Mouse (Mus musculus) urinary bladder, postnatal 25 days (tissue): ENCODE measurements around the gene Mapkapk2.
"Not testable (repeated sequence)": the region's sequence is repeated elsewhere in the genome, so short reads cannot be mapped to it uniquely, and the experiment has no call there.

Experiments
- DNase-seq: peaks from one replicate; pipeline ENCODE4 v3.0.0; 2022; ENCODE audit warnings: low spot score

Gene Mapkapk2

GRCm38 (mm10) chr1:131049361-131049806 is 48.2 kb downstream of the Mapkapk2 start:
- no peak for DNase-seq

DNA sequence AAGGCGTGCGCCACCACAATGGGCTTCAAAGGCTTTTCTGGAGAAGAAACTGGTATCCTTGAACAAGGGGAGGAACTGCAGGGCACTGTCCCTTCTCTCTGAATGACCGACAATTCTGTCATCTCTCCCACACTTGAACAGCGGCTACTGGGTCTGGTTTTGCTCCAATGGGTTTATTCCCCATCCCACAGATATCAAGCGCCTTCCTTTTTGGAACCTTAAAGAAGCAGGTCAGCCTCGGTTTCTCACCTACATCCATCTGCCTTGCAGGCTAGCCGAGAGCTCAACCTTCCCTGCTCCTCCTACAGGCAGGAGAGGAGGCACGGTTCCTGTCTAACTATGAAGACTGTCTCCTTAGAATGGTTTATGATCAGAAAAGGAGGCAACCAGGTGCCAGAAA is 48.7 kb downstream of the Mapkapk2 start:
- no peak for DNase-seq

DNA sequence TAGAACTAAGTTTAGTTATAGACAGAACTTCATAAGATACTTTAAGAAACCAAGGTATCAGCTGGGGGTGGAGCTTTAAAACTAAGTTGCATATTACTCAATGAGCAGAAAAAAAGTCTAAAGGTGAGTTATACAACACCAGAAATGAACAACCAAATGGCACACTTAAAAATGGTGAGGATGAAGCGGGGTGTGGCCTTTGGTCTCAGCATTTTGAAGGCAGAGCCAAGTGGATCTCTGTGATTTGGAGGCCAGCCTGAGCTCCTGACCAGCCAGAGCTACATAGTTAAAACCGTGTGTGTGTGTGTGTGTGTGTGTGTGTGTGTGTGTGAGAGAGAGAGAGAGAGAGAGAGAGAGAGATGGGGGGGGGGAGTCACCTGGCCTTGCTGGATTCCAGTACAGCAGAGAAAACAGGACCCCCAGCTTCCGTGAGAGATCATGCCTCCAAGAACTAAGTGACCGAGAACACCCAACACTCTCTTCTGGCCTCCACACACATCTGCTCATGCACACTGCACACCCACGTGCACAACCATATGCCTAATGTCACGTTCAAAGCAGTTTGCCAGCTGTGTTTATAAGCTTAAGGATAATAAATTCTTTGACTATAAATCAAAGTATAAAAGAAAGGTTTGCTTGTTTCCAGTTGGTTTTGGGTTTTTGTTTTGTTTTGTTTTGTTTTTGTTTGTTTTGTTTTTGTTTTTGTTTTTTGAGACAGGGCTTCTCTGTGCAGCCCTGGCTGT is 49.3 kb downstream of the Mapkapk2 start:
- DNase-seq, result no peak

- no peak for DNase-seq
Observed at GRCm38 (mm10) chr1:131046607-131047006, 51.0 kb downstream of the Mapkapk2 start.

GRCm38 (mm10) chr1:131045723-131046355 is 51.8 kb downstream of the Mapkapk2 start:
- DNase-seq, result no peak

- DNase-seq, result no peak
Observed at GRCm38 (mm10) chr1:131043636-131044035, 54.0 kb downstream of the Mapkapk2 start.

DNA sequence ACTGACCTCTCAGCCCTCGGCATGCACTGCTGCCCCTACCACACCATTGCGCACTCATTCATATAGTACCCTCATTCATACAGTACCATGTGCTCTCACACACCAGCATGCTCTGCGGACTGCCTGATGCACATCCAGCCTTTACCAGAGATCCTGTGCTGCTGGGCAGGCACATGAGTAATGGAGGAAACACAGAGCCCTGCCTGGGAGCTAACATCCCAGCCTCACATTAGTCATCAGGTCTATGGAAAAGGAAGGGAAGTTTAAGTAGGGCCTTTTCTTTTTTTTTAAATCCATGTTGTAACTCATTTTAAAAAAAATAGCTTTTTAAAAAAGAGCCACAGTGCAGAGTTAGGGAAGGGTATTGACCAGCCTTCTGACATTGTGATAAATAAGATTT is 54.9 kb downstream of the Mapkapk2 start:
- no peak for DNase-seq

DNA sequence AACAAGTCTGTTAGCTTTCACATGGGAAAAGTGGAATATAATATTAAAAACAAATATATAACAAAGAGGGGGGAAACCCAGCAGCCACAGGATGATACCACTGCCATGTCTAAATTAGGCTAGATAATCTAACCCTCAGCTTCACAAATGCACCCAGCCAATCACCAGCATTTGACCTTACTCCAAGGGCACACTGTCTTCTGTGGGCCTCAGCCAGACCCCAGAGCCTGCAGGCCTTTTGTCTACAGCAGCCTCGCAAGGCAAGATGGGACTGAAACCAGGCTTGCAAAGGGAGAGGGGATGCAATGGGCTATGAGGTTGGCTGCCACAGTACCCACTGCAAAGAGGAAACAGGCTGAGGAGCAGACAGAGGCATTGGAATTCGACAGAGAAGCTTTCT is 55.4 kb downstream of the Mapkapk2 start:
- no peak for DNase-seq

DNA sequence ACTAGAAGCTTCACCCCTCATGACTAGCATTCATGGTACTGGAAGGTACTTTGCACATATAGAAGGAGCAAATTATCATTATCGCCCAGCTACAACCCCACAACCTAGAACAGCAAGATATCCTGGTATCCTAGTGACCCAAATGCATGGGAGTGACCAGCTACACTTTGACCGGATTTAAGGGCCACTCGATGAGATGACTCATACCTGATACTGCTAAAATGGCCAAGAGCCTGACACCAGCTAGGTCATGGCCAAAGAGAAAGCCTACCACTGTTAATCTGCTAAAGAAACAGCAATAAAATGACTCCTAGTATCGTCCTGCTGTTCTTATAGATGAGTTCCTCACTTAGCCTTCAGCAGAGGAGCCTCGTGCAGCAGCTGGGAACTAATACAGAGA is 58.1 kb downstream of the Mapkapk2 start:
- DNase-seq, result no peak

DNA sequence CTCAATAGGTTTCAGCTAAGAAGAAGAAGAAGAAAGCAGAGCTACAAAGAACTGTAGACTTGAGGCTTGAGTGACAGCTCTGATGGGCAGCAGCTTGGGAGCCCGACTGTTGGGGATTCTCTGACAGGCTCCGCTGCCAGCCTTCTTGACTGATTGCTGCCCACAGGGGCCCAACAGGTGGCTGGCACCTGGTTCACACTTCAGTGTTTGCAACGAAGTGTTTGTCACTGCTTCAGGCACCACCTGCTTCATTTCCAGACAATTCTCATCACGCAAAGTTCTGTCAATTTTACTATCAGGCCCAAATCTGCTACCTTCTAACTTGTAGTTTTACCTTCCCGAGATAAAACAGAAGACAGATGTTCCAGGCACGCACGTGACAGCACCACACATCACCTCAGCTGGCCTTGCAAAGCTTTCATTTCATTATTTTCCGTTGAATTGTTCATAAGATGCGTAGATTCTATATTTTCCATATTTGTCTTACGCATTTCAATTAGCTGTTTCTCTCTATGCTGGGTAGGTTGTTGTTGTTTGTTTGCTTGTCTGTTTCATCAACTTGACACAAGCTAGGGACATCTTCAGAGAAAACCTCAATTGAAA is 59.1 kb downstream of the Mapkapk2 start:
- no peak for DNase-seq

GRCm38 (mm10) chr1:131038001-131038400 is 59.6 kb downstream of the Mapkapk2 start:
- DNase-seq, result no peak

GRCm38 (mm10) chr1:131031267-131031666 is 66.4 kb downstream of the Mapkapk2 start:
- DNase-seq, result no peak

GRCm38 (mm10) chr1:131030261-131030660 is 67.4 kb downstream of the Mapkapk2 start:
- DNase-seq, result no peak

- DNase-seq, result no peak
Observed at GRCm38 (mm10) chr1:131029215-131029614, 68.4 kb downstream of the Mapkapk2 start.

DNA sequence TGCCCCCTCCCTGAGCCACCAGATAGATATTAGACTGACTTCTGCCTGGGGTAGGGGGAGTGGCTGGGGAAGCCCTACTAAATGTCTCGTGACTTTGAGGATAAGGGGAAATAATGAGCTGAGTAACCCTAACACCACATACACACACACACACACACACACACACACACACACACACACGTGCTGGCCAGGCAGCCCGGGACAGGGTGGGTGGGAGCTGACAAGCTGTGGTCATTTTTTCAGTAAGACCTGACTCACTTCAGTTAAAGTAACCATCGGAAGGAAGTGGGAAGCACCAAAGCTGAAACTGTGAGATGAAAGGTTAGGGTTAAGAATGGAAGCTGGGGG is 71.8 kb downstream of the Mapkapk2 start:
- no peak for DNase-seq

- no peak for DNase-seq
Observed at GRCm38 (mm10) chr1:131024900-131025842, 72.5 kb downstream of the Mapkapk2 start.

DNA sequence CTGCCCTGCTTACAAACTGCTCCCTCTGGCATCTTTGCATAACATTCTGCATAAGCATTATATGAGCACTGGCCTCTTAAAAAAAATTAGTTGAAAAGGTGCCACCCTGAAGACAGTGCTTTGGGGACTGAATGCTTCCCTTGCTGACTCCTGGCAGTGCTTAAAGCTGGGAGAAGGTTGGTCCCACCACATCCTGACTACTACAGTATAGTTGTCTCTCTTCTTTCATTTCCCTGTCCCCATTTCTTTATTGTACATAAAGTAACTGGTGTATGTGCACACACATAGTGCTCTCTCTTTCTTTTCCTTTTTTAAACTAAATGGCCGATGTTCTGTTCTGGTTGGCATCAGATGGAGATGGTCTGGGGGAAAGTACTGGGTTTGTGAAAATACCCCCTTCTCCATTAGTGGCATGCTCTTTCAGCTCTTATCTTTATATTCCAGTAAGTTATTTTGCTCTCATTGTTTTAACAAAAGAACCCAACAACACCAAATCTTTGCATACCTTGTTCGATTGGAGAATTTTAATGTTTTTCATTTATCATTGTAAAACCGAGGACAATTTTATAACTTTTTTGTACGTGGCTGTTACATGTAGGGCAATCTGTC is 74.3 kb downstream of the Mapkapk2 start:
- not testable (repeated sequence) for DNase-seq

DNA sequence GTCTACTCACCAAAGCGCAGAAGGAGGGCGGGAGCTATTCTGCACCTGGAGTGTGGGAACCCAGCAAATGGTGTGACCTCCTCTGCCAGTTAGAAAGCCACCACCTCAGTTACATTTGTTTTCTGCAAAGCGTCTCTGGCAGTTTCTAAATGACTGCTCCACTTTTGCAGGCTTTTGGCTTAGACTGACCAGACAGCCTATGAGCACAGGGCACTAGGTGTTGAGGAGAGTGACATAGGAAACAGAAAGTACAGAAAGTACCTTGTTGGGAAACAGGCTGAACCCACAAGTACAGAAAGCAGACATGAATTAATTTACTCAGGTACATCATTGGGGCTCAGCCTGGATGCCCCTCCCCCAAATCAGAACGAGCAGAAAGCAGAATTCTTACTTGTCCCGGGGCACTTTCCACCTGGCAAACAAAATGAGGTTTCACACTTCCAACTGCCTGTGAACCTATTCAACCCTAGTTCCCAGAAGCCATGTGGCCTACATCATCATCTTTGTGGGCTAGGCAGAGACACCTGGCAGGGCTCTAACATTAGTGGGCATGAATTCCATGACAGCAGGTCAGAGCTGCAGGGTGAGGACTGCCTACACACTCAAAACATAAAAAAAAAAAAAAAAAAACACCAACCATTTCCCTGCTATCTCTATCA is 74.9 kb downstream of the Mapkapk2 start:
- no peak for DNase-seq

GRCm38 (mm10) chr1:131021900-131022590 is 75.6 kb downstream of the Mapkapk2 start:
- no peak for DNase-seq

DNA sequence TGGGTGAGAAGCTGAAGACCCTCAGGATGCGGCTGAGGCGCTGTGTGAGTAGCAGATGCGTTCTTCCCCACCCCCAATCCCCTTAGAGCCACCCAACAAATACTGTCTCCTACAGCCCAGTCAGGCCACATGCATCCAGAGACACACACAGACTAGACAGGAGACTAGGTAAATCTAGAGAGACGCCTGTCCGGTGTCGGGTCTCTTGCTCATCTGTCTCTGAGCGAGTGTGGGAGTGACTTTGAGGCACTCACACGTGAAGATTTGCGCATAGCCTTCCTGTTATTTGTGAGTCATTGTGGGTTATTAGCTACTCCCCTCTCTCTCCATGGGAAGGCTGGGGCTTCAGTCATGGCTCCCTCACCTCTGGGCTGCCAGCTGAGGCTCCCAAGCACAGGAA is 76.2 kb downstream of the Mapkapk2 start:
- DNase-seq, result no peak
